Mouse (Mus musculus) NIH3T3 (cell line): Measurements from ENCODE around the gene Dclk2.

Source experiments
- DNase-seq: peaks from one replicate; pipeline ENCODE4 v3.0.0-alpha.2; 2012; ENCODE audit warnings: low read depth

Dclk2 gene

DNA sequence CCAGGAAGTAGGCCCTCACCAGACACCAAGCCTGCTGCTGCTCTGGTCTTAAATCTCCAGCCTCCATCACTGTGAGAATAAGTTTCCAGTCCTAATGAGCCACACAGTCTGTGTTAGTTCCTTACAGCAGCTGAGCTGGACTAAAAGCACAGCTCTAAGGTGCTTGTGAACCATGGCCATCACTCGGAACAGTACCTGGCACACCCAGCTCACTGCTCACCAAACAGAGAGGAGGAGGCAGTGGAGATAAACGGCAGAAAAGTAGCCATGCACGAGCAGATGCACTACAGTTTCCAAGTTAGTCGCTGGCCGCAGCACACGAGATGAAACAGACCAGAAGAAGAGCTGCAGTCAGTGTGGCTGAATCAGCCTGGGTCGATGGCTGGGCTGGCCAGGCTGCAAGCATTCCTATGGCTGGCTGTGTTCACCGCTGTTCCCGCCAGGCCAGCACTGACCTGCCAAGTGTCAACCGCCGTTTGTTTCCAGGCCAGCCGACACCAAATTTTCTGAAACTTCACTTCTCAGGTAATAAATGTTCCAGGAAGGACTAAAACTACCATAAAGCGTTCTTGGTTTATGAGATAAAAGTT is 122.7 kb downstream of the Dclk2 start:
- DNase-seq, result no peak

DNA sequence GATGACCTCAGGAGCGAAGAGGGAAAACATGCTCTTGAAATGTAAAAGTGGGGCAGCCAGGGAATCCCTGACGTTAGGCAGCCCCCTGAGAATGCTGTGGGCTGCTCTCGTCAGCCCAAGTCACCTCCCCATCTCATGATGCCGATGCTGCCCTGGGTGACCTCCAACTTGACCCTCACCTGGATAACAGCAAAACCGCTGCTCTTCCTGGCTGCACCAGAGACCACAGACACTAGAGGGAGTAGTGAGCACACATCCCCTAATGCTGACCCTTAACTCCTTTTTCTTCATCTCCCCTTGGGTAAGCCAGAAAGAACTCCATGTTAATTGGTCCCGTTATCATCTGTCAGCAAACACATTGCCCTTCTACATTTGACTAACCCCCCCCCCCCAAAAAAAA is 123.9 kb downstream of the Dclk2 start:
- peak; percentile 12 for DNase-seq

DNA sequence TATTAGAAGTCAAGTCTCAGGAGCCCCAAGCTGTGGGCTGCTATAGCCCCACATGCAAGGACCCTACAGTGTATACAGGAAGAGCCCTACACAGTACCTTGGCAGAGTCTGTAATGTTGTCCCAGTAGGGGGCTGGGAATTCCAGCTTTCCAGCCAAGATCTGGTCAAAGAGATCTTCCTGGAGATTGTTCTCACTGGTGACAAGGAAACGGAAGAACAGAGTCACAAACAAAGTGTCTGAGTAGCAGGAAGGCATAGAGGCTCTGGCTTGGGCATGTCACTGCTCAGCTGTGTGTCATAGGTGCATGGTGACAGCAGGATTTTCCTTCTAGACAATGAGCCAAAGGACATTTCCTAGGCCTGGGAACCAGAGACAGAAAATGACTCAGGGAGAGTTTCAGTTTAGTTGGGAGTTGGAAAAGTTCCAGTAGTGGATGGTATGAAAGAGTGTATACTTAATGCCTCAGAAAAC is 126.9 kb downstream of the Dclk2 start:
- DNase-seq, result peak; percentile 68

DNA sequence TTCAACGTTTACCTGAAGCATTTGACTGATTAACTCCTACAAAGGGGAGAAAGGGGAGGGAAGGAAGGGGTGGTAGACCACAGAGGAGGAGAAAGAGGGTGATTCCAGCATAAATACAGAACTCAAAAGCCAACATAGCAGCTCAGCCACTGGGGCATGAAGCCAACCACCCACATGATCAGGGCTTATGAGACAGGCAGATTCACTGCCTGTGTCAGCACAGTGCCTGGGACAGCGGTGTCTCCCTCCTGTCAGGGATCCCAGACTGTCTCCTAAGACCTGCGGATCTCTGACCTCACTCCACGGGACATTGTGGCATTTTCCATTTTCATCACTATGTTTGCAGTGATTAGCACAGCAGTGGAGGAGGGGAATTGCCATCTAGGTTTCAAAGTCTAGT is 127.4 kb downstream of the Dclk2 start:
- DNase-seq, result peak; percentile 67

DNA sequence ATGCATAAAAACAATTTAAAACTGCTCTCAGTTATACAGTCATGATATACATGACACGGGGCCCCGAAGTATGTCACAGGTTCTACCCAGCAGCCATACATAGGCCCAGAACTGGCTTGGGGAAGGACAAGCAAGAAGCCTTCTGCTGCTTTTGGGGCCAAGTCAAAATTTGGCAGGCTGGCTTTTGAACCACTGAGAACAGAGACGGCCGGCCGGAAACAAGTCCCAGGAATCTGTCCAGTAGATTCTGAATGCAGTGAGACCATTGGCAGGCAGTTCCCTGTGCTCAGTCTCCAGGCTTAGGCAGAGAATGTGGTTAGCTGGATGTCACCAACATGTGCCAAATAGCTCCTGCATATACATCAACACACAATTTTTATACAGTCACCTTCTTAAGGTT is 130.9 kb downstream of the Dclk2 start:
- DNase-seq, result no peak

DNA sequence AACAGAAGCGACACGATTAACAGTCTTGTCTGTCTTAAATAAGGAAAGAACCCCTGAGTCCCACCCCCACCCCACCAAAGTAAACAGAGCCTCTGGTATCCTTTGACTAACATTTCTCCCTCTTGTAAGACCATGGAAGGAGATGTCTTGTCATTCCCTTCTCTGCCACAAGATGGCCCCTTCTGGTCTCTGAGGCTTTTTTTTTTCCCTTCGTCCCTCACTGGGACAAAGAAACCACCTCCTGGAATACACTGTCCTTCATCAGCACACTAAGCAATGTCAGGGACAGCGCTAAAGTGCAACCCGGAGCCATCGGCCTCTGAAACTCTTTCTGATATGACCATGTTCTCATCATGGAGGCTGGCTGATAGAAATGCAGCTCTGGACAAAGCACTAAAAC is 131.9 kb downstream of the Dclk2 start:
- DNase-seq, result peak; percentile 82

DNA sequence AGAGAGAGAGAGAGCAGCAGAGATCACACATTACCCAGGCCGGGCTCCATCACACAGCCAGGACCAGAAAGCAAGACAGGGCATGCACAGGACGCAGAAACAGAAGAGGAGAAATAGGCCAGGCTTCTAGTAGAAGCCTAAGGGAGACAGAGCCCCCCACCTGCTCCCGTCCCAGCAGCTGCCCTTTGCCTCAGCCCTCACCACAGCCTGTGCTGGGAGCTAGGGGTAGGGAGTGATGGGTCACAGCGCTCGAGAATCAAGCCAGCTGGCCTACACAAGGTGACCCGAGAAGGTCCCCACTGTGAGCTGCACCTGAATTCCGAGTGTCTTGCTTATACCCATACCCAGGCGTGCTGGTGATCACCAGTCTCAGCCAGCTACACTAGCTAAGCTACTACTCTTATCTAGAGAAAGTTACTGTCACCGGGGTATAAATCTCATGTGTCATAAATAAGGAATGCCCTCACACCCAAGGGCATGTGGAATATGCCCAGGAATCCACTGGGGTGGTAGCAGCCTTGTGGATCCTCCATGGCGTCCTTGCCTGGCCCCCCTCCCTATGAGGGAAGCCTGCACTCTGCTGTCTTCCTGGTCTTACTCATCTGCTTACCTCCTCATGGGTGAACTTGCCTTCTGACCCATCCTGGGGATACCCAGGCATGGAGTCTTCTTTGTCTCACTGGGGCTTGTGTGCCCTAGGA is 133.1 kb downstream of the Dclk2 start:
- peak; percentile 32 for DNase-seq

DNA sequence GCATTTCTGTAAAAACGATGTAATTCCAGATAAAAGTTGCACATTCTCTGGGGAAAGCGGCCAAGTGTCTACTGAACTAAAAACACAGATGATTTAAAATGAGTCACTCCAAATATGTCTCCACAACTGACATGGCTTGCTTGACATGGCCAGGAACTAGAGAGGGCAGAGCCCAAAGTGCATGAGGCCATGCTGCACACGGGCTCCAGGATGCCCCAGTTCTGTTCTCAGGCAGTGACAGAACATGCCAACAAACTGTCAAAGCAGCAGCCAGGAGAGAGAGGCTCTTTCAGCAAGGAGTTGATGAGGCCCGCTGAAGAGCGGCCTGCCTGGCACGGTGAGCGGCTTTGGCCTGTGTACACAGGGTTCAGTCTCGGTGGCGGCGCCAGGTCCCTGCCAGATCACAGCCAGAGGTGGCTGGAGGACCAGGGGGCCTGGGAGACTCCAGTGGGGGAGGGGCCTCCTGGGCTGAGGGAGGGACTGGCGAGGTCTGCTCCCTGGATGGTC is 133.8 kb downstream of the Dclk2 start:
- DNase-seq, result peak; percentile 89

DNA sequence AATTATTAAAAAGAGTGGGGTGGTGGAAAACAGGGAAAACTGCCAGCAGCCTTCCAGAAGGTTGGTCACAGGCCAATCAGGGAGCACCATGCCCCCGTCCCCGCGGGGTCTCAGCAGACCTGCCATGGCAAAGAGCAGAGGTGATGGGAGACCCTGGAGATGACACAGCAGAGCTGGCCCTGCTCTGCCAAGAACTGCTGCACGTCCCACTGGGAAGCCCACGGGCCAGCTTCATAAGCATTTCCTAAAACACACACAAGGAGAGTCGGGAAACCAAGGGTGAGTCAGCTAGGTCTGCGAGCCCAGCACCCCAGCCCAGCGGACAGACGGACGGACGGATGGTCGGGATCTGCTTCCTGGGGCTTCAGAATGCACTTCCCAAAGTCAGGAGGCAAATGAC is 134.4 kb downstream of the Dclk2 start:
- peak; percentile 79 for DNase-seq

DNA sequence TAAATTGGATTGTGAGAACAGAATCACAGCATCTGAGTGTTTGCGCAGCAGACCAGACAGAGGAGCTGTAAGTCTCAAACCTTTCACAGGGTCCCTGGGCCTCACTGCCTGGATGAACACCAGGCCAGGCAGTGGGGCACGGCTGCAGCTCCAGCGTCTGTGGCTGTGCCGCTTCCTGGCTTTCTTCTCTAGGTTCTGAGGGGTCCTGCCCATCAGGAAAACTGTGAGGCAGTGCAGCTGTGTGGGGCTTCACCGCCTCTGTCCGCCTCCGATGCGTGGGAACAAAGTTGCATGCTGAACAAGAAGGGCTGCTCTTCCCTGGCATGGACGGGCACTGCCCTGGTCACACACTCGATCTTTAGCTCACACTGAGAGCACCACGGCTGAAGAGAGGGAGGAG is 135.7 kb downstream of the Dclk2 start:
- no peak for DNase-seq

DNA sequence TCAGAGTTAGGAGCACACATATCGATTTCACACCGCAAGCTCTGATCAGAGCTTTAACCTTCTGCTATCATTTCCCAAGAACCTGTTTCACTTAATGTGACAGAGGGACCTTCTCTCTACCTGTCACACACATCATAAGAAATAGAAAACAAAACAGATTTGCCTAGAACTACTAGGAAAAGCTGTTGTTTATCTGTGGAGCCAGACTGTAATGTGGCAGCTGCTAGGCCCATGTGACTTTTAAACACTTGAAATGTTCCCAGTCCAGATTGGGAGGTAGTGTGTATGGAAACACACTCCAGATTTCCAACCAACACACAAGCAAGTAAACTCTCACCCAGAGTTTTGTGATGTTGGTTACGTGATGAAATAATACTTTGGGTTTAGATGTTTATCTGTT is 136.6 kb downstream of the Dclk2 start:
- no peak for DNase-seq

DNA sequence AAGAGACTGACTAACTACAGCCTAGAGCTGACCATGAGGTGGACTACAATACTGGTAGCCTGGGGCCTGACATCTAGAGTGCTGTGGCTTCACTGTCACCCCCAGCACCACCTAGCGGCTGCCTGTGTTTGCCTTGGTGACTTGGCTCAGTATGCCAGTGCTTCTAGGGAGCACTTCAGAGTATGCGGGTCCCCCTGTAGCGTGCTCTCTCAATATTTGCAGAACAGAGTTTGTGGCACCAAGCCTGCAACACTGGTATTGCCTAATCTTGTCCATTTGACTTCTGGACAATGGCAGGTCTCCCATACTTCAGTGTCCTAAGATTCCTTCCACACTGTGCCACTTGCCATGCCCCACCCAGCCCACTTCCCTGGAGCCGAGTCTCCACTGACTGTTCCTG is 140.9 kb downstream of the Dclk2 start:
- DNase-seq, result no peak

DNA sequence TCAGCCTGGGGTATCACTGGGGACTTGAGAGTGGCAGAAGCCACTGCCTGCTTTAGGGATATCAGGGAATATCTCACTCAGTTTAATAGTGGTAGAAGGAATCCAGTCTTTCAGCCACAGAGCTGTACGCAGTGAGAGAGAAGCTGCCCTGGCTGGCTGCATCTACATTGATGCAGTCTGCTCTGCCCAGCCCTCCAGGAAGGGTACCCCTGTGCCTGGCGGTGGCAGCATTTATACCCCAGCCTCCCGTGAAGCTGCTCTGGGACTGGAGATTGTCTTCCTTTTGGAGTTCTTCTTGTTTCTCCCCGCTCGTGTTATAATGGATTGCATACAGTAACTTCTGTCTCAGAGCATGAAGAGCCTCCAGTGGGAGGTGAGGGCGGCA is 145.2 kb downstream of the Dclk2 start:
- no peak for DNase-seq

DNA sequence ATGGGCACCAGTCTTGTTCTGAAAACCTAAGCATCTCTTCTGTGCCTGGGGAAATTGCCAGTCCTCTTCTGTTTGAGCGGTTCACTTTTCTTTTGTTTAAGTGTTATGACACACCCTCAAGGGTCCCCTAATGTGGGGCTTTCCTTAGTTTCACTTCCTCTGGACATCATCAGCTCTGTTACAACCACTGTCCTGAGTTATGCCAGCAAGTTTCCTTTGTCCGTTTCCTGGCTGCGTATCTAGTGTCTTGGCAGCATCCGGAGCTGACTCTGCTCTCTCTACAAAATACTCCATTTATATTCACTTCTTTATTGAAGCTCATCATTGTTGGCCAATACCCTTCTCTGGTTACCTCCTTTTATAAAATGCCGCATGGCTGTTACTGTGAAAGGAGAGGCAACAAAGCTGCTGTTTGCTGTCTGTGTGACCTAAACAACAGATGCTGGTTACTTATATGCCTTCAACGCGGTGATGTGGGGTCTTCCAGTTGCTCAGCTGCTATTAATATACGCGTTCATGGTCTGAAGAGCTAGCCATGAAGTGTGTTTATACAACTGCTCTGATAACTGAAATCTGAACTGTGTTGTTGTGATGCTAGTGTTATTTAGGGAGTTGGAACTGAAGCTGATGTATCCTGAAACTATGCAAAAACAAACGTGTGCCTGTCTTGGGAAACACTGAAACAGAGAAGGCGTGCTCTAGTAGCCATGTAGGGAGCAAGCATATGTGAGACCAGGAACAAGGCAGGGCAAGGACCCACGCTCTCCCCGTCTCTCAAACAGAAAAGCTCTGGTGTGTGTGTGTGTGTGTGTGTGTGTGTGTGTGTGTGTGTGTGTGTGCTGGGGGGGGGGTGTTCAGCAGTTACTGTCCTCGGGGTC is 145.8 kb downstream of the Dclk2 start:
- peak; percentile 43 for DNase-seq

DNA sequence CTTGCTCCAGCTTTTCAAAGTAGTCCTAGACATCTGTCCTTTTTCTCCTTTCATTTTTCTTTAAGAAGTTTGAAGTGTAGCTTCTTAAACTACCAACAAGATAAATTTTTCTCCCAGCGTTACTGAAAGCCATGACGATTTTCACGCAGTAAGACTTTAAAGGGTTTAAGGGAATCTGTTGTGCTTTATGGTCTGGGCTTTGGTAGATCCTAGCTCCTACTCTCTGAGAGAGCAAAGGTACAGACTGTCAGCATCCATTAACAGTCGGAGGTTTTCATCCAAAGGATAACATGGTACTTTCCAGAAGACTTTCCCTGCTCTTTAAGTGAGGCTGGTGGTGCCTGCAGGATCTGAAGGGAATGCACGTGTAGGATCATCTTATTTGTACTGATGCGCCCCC is 151.7 kb downstream of the Dclk2 start:
- no peak for DNase-seq

DNA sequence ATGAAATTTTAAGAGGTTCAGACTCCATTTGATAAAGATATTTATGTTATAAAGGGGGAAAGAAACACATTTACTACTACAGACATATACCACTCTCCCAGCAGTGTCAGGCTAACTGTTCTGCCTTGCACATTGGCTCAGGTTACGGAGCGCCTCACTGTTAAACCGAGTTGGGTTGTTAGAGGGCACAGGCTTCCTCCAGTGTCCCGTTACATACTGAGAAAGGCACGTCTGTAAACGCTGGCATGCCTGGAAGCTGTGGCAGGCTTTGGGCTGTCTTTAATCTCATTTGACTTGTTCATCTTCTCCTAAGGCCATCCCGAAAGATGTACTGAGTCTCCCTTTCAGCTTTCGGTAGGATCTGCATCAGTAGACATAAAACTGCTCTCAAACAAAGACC is 152.1 kb downstream of the Dclk2 start:
- DNase-seq, result no peak

DNA sequence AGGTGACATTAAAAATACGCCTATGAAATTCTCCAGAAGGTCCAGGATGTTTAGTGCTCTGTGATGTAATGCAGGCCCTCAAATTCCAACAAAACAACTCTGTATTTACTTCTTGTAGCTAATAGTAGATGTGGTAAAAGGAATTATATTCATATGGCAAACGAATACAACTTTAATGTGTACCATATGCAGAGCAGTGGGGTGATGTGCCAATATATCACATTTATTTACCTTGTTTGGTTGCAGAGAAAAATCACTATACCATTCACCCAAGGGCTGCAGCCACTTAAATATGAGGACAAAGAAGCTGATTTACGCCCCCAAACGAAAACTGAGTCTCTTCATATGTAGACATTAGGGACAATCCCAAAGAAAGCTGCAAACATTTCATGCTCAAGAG is 158.2 kb downstream of the Dclk2 start:
- no peak for DNase-seq

DNA sequence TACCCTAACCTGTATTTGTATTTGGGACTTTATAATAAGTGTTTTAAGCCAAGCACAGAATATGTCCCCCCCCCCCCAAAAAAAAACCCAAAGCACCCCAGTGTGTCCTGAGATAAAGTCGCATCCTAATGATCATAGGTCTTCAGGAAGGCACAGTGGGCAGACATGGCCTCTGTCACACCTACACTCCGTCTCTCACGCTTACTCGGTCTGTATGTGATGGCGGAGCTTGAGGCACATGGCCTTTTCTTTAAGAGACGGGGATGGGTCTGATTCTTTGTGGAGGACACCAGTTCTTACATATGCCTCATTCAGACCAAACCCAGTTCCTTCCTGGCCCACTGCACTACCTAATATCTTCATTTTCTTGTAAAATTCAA is 158.6 kb downstream of the Dclk2 start:
- DNase-seq, result no peak

DNA sequence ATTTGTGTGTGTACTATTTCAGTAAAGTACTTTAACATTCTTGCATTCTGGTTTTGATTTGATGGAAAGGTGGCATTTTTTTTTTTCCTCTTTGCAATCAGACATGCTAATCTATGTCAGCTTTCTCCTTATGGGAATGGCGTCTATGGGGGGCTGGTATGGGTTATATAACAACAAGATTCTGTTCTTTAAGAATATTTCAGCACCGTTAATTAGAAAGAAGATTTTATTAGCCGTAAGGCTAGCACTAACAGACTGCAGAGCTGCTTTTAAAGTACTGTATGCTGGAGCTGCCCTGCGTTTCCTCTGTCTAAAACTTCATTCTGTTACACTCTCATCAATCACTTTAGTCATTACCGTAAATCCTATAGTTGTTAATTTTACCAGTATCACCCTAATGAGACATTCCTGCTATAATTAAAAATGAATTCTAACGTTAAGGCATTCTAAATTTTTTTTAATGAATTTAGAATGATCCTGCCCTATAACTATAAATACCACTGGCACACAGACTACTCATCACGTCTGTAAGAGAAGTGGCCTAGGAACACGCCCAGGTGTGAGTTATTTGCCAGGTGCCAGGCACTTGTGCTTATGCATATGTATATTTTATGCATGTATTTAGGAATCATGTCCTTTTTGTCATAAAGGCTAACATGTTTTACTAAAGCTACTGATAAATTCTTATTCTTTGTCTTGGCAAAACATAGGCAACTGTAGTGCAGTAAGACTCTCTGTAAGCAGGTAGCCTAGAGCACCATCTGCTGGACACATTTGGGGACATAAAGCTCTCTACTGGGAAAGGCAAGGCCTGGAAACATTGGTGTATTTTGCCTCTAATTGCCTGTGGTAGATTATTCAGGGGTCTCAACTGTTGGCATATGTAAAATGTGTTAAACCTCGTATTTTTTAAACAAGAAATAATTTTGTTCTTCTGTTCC is 159.3 kb downstream of the Dclk2 start:
- DNase-seq, result peak; percentile 91

DNA sequence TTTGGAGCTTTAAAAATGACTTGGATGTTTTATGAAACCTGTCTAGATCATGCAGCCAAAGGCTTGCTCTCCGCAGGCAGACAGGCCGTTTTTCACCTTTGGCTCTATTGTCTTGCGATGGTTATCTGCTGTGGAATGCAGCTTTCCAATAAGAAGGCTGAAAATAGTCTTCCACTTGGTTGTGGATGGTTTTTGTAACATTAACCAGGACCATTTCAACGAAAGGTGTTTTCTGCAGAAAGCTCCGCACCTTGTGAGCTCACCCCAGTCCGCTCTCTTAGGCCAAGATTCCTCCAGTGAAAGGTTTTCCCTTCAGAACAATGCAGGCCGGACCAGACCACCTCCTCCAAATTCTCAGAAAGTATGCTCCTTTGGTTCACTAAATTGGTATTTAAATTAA is 160.2 kb downstream of the Dclk2 start:
- DNase-seq, result peak; percentile 11

DNA sequence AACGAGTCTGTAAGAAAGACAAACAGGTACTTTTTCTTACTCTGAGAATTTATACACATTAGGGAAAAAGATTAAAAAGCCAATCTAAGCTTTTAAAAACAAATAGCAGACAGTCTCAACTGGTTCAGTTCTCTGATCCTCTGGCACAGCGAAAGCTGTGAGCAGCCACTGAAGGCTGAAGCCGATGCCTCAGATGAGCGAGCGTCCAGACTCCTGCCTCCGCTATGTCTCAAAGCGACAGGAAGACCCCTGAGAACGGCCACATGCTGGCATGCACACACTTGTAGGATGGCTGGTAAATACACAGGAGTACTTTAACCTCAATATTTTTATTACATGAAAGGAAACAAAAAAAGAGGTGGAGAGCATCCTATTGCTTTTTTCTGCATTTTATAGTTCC is 160.8 kb downstream of the Dclk2 start:
- peak; percentile 37 for DNase-seq

DNA sequence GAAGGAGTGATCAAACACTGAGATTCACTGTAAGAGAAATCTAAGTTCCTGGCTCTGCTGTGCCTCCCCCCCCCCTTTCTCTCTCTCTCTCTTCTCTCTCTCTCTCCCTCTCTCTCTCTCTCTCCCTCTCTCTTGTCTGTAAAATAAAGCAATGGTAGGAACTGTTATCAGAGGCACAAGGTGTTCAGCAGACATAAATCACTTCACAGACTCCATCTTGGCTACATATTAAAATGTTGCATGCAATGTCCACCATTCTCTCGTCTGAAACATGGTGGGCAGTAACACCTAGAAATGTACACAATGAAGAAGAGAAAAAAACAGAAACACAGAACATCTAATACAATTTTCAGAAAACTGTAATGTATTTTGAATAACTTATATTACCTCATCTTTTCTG is 161.3 kb downstream of the Dclk2 start:
- DNase-seq, result peak; percentile 40
